Mouse (Mus musculus): ENCODE results near the gene Tmem274. TPM values are rescaled to one million over a fixed set of nuclear protein-coding genes. Genes with fewer than 3 reads are reported as not detected.

The Tmem274 gene
- polyA plus RNA-seq, 1 experiment from 2014 or later = 0.52 TPM

GRCm38 (mm10) chr4:149529691-149530090 lies 52.5 kb downstream of the Tmem274 start:
- Histone ChIP-seq H3K4me2 (no peak overlapping the region), H3K36me3 (no peaks in the 10 kb centered on the region), H3K27me3 (no peaks in the 10 kb centered on the region), H3K4me3 (no peak overlapping the region), H3K4me1 (replicated peaks) (peaks cover 14% of the 10 kb centered on the region), H3K27ac (replicated peaks) (0 out of 2 replicates have a peak overlapping the region, but pooled peaks have one; percentile 13), H3K9me3 (no peaks in the 10 kb centered on the region), H3K9ac (no peak overlapping the region)
- ATAC-seq (ENCODE audit: low FRiP score, low read depth) = no peak
- 76% methylated on average over 6 of the region's 6 CpGs for WGBS

Other genes starting within 250 kb of the Tmem274 start
- 123 and 135 TPM in 2 replicates for gene Kif1b, start 169.7 kb upstream of the Tmem274 start, polyA plus RNA-seq (2015; fragmentation: Nextera tagmentation; extraction: Ambion mirVana)
- gene Ube4b, start 50.6 kb upstream of the Tmem274 start, polyA plus RNA-seq (2015; fragmentation: Nextera tagmentation; extraction: Ambion mirVana) = 57.5 and 63.6 TPM in 2 replicates
- gene Rbp7, start 22.4 kb upstream of the Tmem274 start, polyA plus RNA-seq (2015; fragmentation: Nextera tagmentation; extraction: Ambion mirVana) = not detected in 2 replicates
- gene Nmnat1, start 7.8 kb downstream of the Tmem274 start, polyA plus RNA-seq (2015; fragmentation: Nextera tagmentation; extraction: Ambion mirVana) = 8.8 and 9.3 TPM in 2 replicates
- gene Lzic, start 7.9 kb downstream of the Tmem274 start, polyA plus RNA-seq (2015; fragmentation: Nextera tagmentation; extraction: Ambion mirVana) = 39.4 and 40.8 TPM in 2 replicates
- gene Ctnnbip1, start 40.9 kb downstream of the Tmem274 start, polyA plus RNA-seq (2015; fragmentation: Nextera tagmentation; extraction: Ambion mirVana) = 101 and 105 TPM in 2 replicates
- 178 and 198 TPM in 2 replicates for gene Clstn1, start 109.1 kb downstream of the Tmem274 start, polyA plus RNA-seq (2015; fragmentation: Nextera tagmentation; extraction: Ambion mirVana)
- 15.3 and 16.6 TPM in 2 replicates for gene Pik3cd, start 225.2 kb downstream of the Tmem274 start, polyA plus RNA-seq (2015; fragmentation: Nextera tagmentation; extraction: Ambion mirVana)